Mouse (Mus musculus) lung, postnatal 36 days (tissue): ENCODE results near the gene Gm10424.
"Not testable (repeated sequence)": the region's sequence is repeated elsewhere in the genome, so short reads cannot be mapped to it uniquely, and the experiment has no call there.

Experiments
- DNase-seq: peaks from one replicate; pipeline ENCODE4 v3.0.0; 2022; ENCODE audit warnings: mixed read lengths

The Gm10424 gene

GRCm38 (mm10) chr5:95272668-95273067, at the start of gene Gm10424:
Gene Gm10424 (minus strand): TSS chr5:95272768.
- not testable (repeated sequence) for DNase-seq

GRCm38 (mm10) chr5:95305611-95306010, 33.0 kb upstream of the Gm10424 start, which contains the start of gene Gm3259:
Gene Gm3259 (plus strand): TSS chr5:95305911.
- DNase-seq: not testable (repeated sequence)
